Mouse (Mus musculus): ENCODE data around the gene Abcc4. TPM values are rescaled to one million over a fixed set of nuclear protein-coding genes. Genes with fewer than 3 reads are reported as not detected.

Abcc4 gene
- polyA plus RNA-seq (2012; rRNA removed), result 6.7 and 6.8 TPM in 2 replicates

DNA sequence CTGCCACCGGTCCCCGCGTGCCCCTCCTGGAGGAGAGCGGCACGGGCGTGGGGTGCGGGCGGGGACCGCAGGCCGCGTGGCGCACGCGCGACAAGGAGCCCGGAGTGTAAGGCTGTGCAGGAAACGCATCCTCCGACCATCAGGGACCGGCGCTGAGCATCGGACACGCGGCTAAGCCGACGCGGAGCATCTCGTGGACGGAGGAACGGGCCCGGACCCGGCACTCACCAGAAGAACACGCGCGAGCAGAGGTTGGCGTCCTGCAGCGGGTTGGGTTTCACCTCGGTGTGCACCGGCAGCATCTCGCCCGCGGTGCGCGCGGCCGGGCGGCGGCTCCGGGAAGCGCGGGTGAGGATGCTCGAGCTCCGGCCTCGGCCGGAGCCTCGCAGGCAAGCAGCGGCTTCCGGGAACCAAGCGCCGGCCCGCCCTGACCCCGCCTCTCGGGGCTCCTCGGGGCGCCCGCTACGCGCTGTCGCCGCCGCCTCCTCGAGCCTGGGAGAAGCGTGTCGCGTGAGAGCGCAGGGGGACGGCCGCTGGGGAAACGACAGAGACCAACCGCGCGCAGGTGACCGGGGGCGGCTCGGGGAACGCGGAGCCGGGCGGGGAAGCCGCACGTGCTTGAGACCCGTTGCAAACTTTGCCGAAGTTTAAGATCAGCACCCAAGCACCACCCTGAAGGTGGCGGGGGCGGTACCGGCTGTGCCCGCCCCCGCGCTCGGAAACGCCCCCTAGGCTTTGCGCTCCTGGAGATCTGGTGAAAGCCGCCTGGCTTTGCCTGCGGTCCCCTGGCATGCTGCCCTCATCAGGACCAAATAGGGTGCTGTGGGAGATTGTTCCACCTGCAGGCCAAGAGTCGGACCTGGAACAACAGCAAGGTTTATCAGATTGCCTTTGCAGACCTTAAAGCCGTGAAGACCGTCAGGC lies at the start of gene Abcc4:
Gene Abcc4 (minus strand): TSS at position 412 of the 924 bp plus-strand sequence.
- H3K4me3 ChIP-seq (ENCODE audit: insufficient read depth, low read length), result peak within 1 kb of the TSS; percentile 75
- peaks cover 2% of the 10 kb centered on the region for H3K4me1 ChIP-seq (ENCODE audit: control insufficient read depth, insufficient read depth, low read length)
- no peak for TF ChIP-seq CTCF (IDR thresholded peaks at IDR 0.05; ENCODE audit: extremely low read depth, insufficient read depth, low read length)
- 0 out of 2 replicates have a peak, but pooled peaks have one; percentile 32 for TF ChIP-seq POLR2A (IDR thresholded peaks at IDR 0.05; ENCODE audit: extremely low read depth, insufficient read depth, low read length)
- peak within 1 kb of the TSS; percentile 71; the same call in 1 of the 2 replicates for H3K27ac ChIP-seq (ENCODE audit: insufficient read depth, low read length)

DNA sequence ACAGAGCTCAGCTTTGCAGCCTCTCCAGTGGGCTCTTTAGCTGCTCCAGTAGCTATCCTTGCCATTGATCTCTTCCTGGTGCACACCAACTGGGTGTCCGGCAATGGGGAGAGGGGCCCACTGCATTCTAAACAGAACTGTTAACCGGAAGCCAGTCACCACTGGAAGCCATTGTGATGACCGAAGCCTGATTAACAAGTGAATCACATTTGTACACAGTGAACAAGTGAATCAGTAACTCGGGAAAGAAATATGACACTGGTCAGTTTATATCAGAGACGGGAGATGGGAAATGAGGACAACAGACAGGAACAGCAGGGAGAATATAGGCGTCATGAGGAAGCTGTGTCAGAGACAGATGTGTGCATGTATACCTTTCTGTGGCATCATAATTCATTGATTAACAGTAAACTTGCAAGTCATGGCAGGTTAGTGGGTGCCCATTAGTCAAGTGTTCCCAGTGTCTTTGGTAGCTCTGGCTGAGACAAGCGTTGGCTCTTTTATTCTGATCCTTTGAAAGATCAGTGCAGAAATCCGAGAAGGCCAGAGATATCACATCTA lies 45.3 kb upstream of the Abcc4 start:
- H3K27ac ChIP-seq (ENCODE audit: insufficient read depth, low read length), result no peak overlapping the region

DNA sequence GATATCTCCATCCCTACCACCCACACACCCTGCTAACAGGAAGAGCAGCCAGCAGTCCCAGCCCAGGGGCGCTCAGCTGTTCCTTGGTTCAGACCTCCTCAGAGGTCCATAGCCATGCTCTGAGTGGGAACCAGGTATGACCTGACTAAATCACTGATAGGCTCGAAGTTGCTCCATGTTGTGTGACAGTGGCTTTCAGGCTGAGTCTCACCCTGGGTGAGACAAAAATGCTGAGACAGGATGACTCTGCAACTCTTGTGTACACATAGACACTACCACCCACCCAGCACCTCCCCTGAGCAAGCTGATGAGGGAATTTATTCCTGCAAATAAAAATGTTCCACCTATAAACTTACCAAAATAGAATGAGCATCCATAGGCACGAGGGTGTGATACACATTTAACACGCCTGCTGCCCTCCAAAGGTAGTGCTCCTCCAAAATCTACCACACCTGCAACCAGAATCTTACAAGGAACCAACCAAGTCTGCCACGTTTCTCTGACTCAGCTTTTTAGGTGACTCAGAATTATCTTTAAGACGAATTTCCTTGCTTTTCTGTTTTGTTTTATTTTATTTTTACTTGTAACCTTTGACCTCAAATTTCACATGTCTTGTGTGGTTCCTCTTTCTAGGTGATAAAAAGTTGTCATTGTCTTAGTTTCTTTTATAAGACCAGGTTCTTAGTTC lies 44.6 kb upstream of the Abcc4 start:
- H3K4me1 ChIP-seq (ENCODE audit: control insufficient read depth, insufficient read depth, low read length), result peaks cover 1% of the 10 kb centered on the region; the same call in 1 of the 2 replicates
- H3K4me3 ChIP-seq (ENCODE audit: insufficient read depth, low read length), result no peak overlapping the region
- H3K27ac ChIP-seq (ENCODE audit: insufficient read depth, low read length), result no peak overlapping the region
- TF ChIP-seq POLR2A (IDR thresholded peaks at IDR 0.05; ENCODE audit: extremely low read depth, insufficient read depth, low read length) (no peak), CTCF (IDR thresholded peaks at IDR 0.05; ENCODE audit: extremely low read depth, insufficient read depth, low read length) (no peak)

More for the DNA sequence above, 45.3 kb upstream of the Abcc4 start:
- H3K4me1 ChIP-seq (ENCODE audit: control insufficient read depth, insufficient read depth, low read length), result peaks cover 1% of the 10 kb centered on the region; the same call in 1 of the 2 replicates
- no peak overlapping the region for H3K4me3 ChIP-seq (ENCODE audit: insufficient read depth, low read length)
- no peak for TF ChIP-seq POLR2A (IDR thresholded peaks at IDR 0.05; ENCODE audit: extremely low read depth, insufficient read depth, low read length)
- TF ChIP-seq CTCF (IDR thresholded peaks at IDR 0.05; ENCODE audit: extremely low read depth, insufficient read depth, low read length), result no peak

DNA sequence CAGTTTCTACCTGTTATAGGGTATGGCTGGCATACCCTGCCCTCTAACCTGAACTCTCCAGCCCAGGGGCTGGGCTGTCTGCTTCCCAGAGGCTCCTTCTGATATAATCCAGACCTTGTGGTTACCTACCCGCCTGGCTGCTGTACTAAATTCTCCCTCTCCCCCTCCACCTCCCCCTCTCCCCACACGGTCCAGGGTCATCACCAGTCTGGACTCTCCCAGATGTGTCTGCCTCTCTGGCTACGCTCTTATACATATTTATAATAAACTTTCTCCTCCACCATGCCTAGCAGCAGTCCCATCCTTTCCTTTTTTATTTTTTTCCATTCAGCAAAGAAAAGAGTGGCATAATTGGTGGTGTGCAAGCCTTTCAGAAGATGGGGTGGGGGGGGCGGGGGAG lies 43.7 kb upstream of the Abcc4 start:
- Histone ChIP-seq H3K4me3 (ENCODE audit: insufficient read depth, low read length) (no peak overlapping the region), H3K4me1 (ENCODE audit: control insufficient read depth, insufficient read depth, low read length) (peaks cover 1% of the 10 kb centered on the region; the same call in 1 of the 2 replicates), H3K27ac (ENCODE audit: insufficient read depth, low read length) (no peak overlapping the region)
- TF ChIP-seq CTCF (IDR thresholded peaks at IDR 0.05; ENCODE audit: extremely low read depth, insufficient read depth, low read length) (no peak), POLR2A (IDR thresholded peaks at IDR 0.05; ENCODE audit: extremely low read depth, insufficient read depth, low read length) (no peak)

DNA sequence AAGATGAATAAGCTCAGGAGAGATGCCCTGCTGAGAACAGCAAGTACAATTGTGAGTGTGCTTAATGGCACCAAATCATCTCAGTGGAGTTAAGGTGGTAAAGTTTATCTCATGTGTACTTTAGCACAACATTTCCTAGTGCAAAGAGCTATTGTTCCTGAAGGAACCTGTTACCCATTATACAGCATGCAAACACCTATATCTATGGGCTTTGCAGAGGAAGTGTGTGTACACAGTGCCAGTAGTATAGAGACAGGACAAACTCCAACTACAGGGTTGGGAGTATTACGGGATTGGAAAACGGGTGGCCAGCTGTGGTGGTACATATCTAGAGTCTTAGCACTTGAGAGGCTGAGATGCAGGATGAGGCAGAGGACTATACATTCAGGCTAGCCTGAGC lies 43.0 kb upstream of the Abcc4 start:
- H3K4me3 ChIP-seq (ENCODE audit: insufficient read depth, low read length), result no peak overlapping the region
- no peak for TF ChIP-seq CTCF (IDR thresholded peaks at IDR 0.05; ENCODE audit: extremely low read depth, insufficient read depth, low read length)
- no peak for TF ChIP-seq POLR2A (IDR thresholded peaks at IDR 0.05; ENCODE audit: extremely low read depth, insufficient read depth, low read length)
- peaks cover 1% of the 10 kb centered on the region; the same call in 1 of the 2 replicates for H3K4me1 ChIP-seq (ENCODE audit: control insufficient read depth, insufficient read depth, low read length)
- H3K27ac ChIP-seq (ENCODE audit: insufficient read depth, low read length), result no peak overlapping the region

DNA sequence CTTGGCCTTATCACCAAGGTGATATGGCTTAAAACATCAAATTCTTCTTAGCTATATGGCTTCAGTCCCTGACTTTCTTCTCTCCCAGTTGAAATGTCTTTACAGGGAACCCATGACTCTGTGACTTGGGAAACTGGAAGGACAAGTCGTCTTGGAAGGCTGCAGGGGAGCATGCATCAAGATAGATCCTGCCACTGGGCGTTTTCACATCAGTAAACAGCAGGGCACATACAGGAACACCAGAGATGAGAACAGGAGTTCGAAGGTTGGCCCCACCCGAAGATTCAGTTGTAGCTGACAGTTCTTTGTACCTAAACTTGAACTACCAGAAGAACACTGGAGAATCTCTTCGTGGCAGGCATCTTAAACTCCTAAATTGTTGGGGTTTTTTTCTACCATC lies 36.8 kb upstream of the Abcc4 start:
- Histone ChIP-seq H3K4me1 (ENCODE audit: control insufficient read depth, insufficient read depth, low read length) (no peaks in the 10 kb centered on the region), H3K4me3 (ENCODE audit: insufficient read depth, low read length) (no peak overlapping the region), H3K27ac (ENCODE audit: insufficient read depth, low read length) (no peak overlapping the region)
- TF ChIP-seq POLR2A (IDR thresholded peaks at IDR 0.05; ENCODE audit: extremely low read depth, insufficient read depth, low read length) (no peak), CTCF (IDR thresholded peaks at IDR 0.05; ENCODE audit: extremely low read depth, insufficient read depth, low read length) (no peak)

DNA sequence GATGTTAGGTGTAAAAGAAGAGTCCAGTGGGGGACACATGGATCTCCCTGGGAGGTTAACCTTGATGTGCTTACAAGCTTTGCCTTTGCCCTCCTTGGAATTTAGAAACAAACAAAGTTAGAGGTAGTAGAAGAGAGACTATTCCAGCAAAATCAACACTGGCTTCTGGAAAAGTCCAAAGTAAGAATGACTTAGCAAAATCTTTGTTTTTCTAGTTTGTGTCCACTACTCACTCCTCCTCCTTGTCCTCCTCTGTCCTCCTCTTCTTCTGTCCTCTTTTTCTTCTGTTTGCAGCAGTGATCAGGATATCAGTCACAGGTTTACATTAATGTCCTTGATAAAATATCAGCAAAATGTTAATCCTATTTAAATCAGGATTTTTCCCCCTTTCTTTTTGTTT lies 35.8 kb upstream of the Abcc4 start:
- H3K4me3 ChIP-seq (ENCODE audit: insufficient read depth, low read length), result no peak overlapping the region
- H3K27ac ChIP-seq (ENCODE audit: insufficient read depth, low read length), result no peak overlapping the region
- TF ChIP-seq CTCF (IDR thresholded peaks at IDR 0.05; ENCODE audit: extremely low read depth, insufficient read depth, low read length) (no peak), POLR2A (IDR thresholded peaks at IDR 0.05; ENCODE audit: extremely low read depth, insufficient read depth, low read length) (no peak)

DNA sequence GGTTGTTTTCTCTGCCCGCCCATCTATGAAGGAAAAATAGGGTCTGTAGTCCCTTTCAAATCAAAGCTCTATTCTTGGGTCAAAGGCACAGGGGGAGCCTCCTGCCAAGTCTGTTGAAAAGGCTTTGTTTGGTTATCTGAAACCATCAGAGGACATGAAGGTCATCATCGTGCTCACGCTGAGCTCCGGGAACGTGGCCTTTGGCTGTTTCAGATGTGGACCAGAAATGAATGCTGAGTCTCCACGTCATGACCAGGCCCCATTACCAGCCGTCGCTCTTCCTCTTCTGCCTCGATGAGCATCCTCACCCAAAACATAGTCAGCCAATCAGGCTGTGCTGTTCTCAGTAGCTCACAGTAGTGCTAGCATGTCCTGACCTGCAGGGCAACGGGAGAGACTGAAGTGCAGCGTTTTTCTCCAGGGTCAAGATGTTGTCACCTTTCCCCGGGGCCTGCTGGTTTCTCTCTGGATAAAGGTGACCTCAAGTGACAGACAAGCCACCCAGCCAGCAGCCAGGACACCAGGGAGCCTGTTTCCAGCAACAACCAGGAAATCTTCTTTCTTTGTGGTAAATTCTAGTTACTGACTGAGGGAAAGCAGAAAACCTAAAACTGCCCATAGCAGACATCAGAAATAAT lies 31.4 kb upstream of the Abcc4 start:
- Histone ChIP-seq H3K27ac (ENCODE audit: insufficient read depth, low read length) (peak overlapping the region; percentile 59; the same call in 1 of the 2 replicates), H3K4me1 (ENCODE audit: control insufficient read depth, insufficient read depth, low read length) (peaks cover 2% of the 10 kb centered on the region; the same call in 1 of the 2 replicates)
- TF ChIP-seq POLR2A (IDR thresholded peaks at IDR 0.05; ENCODE audit: extremely low read depth, insufficient read depth, low read length) (no peak), CTCF (IDR thresholded peaks at IDR 0.05; ENCODE audit: extremely low read depth, insufficient read depth, low read length) (no peak)

More for the DNA sequence above, 35.8 kb upstream of the Abcc4 start:
- H3K4me1 ChIP-seq (ENCODE audit: control insufficient read depth, insufficient read depth, low read length), result no peaks in the 10 kb centered on the region

DNA sequence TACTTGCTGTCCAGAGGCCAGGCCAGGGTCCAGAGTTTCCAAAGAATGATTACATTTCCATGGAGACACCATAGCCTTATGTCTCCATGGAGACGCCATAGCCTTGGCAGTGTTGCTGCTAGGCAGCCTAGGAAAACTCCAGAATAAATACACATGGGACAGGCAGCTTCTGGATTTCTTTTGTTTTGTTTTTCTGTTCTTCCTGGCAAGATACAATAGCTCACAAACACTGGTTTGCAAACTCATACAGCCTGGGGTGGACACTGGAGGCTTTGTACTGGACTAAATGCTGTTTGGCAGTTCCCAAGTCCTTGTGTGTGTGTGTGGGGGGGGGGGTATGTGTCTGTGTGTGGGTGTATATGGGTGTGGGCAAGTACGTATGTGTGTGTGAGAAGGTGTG lies 29.1 kb upstream of the Abcc4 start:
- Histone ChIP-seq H3K4me3 (ENCODE audit: insufficient read depth, low read length) (no peak overlapping the region), H3K4me1 (ENCODE audit: control insufficient read depth, insufficient read depth, low read length) (peaks cover 2% of the 10 kb centered on the region; the same call in 1 of the 2 replicates), H3K27ac (ENCODE audit: insufficient read depth, low read length) (peak overlapping the region; percentile 79; the same call in 1 of the 2 replicates)
- TF ChIP-seq CTCF (IDR thresholded peaks at IDR 0.05; ENCODE audit: extremely low read depth, insufficient read depth, low read length), result no peak
- TF ChIP-seq POLR2A (IDR thresholded peaks at IDR 0.05; ENCODE audit: extremely low read depth, insufficient read depth, low read length), result no peak

More for the DNA sequence above, 31.4 kb upstream of the Abcc4 start:
- no peak overlapping the region for H3K4me3 ChIP-seq (ENCODE audit: insufficient read depth, low read length)
